Mouse (Mus musculus): ENCODE results near the gene Npas3.

Npas3 gene

GRCm38 (mm10) chr12:53722156-53722555, 473.7 kb downstream of the Npas3 start:
- no peak for DNase-seq

- DNase-seq, result no peak
These were observed 474.5 kb downstream of the Npas3 start for GRCm38 (mm10) chr12:53722718-53723698.

DNA sequence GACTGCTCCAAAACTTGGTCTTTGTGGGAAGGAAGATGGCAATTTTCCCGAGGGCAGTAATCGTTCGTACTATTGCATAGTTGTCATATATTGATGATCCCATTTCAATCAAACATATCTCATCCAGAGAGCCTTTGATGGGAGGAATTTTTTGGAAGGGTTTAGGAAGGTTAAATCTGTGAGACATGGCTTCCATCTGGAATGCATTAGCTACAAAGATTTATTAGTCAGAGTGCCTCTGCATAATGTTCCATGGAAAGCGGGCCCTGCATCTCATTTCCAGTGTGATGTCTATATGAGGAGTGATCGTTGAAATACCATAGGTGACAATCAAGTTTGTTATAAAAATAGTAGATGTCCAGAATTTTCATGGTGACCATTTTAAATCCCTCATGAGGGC, 480.8 kb downstream of the Npas3 start:
- DNase-seq, result no peak

DNA sequence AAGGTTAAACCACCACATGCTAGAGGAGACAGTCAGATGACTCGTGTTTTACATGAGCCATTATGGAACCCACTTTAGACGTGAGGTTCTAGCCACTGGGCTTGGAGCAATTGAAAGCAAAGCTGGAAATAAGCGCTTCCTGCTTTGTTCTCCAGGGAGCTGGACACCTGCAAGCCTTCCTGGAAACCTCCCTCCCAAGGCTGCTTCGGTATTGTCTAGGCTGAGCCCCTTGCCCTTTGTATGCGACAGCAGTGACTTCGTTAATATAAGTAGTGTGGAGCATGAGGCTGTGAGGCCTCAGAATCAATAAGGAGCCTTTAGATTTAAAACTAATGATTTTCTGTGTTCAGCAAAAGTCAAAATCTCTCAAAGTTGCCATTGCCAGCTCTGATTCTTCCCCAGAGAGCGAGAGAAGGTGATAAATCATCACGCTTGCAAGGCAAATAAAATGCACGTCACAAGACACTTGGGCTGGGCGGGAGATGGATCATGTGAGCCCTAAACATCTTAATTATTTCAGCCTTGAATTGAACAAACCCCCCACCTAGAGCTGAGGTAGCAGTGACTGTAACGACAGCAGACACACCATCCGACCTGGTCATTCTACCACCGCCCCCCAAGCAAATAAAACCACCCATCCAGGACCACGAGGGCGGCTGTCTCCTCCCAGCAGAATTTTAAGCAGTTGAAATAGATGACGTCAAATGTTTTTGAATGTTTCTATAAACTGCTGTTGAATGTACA, 490.2 kb downstream of the Npas3 start:
- DNase-seq, result no peak

DNA sequence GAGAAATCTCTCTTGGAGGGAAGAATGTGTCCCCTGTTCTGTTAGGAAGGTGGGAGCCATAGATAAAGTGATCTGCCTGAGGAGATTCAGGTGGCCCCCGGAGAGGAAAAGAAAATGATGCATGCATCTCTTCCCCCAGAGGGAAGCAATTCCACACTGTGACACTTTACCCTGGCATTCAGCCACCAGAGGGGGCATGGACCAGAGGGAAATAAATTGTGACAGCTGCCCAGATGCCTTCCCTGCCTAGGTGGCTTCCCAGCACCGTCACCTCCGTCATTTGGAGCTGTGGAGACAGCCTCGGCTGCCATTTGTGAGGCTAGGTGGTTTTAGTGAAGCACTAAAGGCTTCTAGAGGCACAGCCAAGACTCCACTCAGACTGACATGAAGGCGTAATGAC, 498.2 kb downstream of the Npas3 start:
- DNase-seq, result no peak

DNA sequence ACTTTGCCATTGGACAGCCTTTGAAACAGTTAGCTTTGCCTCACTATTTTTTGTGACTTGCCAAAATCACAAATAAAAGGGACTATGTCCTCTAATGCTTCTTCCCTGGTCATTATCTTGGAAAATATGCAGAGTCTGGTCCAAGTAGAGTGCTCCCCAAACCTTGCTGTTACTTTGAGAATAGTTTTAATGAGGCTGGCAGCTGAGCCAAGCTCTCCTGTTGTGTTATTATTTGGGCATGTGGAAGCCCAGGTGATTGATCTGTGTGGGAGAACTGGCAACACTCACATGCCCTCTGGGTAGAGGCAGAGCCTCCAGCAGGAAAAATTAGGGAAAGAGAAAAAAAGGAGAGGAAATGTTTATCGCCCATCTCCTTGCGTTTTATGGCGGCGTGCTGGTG, 500.9 kb downstream of the Npas3 start:
- no peak for DNase-seq

DNA sequence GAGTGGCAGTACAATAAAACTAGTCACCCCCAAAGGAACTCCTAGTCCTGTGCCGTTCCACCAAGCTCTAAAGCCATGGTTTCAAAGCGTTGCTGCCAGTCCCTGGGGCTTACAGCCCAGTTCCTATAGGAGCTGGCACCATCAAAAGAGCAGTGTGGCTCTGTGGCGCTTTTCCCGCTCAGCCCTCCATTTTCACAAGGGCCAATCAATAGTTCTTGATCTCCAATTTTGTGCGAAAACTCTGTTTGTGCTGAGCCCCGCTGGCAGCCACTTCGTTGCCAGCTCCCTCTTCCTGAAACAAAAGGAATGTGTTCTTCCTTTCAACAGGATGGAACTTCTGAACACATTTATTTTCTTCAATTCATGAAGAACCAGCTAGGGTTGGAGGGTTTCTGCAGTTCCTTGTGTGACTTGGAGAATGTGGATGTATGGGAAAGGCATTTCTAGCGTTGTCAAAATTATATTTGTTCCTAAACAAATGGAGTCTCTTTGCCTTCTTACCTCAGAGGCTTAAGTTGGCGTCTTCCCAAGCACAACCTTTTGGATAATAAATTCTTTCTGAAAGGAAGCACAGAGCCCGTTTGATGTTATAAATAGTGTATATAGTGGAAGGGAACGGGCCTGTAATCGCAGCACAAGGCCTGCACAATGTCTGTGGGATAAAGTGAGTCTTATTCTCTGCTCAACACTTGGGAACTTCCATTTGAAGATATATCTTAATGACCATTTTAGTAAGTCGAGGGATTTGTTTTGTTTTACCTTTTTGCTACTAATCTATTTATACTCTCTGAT, 504.0 kb downstream of the Npas3 start:
- no peak for DNase-seq

DNA sequence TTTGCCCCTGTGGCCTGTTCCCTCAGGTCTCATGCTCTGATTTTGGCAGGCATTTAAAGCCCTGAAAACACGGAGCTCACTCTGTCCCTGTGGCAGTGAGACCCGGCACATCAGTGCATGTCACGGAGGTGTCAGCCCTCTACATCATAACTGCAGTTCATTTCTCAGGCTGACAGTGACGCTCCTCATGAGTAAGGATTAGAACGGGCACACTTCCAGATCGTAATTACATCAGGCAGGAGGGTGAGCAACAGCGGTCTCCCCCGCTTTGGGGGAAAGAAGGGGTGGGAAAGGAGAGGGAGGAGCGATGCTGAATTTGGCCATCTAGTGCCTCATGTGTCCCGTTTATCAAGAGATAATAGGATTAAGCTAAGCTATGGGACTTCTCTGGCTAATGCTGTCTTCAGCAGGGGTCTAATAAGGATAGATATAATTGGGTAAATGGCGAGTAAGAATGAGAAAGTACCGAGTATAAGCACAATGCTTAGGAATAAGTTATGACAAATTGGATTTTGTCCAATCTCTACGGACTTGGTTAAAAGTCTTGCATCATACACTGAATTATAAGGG, 505.0 kb downstream of the Npas3 start:
- no peak for DNase-seq

- DNase-seq, result no peak
These were observed 505.8 kb downstream of the Npas3 start for GRCm38 (mm10) chr12:53754236-53754635.

GRCm38 (mm10) chr12:53757631-53758030, 509.2 kb downstream of the Npas3 start:
- DNase-seq, result no peak

- DNase-seq, result no peak
These were observed 509.9 kb downstream of the Npas3 start for GRCm38 (mm10) chr12:53758356-53758755.

DNA sequence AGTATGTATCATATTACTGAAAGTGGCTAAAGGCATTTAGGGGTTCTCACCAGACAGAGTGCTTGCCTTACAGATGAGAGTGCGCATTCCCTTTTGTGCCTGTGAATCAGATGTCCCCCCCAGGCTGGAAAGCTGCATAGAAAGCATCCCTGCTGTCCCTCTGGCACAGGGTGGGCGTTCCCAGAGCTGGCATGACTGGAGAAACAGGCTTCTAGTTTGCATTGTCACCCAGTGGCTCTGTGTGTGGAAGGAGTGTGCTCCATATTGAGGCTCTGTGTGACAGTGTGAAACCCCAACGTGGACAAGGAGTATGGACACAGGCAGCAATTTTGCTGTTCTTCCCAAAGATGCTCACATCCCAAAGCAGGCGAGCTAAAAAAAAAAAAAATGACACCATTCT, 515.7 kb downstream of the Npas3 start:
- DNase-seq, result no peak

DNA sequence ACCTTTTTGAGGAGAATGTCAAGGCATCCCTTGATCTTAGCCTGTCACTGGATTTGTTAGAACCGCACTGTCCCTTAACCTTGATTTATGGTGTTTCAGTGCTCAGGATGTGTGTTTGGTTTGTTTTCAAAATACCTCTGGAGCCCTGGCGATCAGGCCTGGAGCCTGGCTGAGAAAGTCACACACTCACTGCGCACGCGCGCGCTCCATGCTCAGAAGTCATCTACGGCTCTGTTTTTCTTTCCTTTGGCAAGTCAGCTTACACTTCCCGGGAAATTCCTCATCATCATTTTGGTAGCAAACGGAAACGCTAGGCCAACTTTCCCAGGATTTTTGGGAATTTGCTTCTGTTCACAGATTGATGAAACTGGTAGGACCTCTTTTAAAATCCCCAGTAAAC, 519.9 kb downstream of the Npas3 start:
- DNase-seq, result peak; percentile 37

DNA sequence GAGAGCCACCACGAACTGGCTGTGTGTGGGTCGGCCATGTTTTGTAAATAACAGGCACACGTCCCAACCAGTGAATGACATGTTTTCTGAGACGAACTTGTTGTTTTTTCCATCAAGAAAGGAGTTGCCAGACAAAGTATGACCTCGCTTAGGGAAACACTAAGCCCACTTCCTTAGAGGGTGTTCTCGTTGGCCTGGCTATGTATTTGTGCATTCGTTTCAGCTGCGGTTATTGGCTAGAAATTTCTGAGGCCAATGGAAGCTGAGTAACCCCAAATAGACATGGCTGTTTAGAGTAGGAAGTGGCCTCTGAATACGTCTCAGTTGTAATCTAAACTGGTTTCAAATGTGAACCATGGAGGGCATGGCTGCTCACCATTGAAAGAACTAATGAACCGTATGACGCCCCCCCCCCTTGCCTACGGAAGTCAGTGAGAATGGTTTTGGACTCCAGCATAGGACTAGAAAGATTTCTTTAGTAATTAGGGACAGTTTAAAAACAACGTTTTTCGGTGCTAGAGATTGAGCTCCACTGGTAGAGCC, 523.0 kb downstream of the Npas3 start:
- no peak for DNase-seq

DNA sequence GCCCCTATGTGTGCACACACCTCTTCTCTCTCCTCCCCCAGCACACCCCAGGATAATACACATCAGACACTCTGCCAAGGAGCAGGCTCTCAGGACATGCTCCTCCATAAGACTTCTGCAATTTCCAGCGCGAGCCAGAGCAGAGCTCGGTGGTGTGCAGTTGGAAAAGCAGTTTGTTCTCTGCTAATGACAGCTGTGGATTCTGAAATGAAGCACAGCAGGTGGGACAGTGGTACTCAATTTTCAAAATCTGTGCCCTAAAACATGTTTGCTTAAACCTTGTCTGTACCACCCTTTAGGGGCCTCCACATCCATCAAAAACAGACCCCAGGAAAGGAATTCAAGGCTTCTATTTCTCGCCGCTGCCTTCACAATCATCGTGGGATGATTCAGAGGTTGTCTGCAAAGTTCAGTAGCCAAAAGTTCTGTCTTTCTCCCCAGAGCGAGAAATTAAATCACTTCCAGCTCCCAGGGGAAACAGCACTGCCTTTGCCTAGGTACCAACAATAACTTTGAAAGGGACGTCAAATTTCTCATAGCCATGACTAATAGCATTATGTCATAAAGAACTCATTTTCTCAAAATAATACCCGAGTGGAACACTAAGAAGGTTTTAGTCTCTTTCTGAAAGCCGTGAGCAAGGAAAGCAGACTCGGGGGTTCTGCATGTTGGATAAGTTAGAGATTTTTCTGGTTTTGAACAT, 533.5 kb downstream of the Npas3 start:
- no peak for DNase-seq

- DNase-seq, result no peak
These were observed 541.0 kb downstream of the Npas3 start for GRCm38 (mm10) chr12:53789501-53789900.

GRCm38 (mm10) chr12:53794718-53795400, 546.4 kb downstream of the Npas3 start:
- no peak for DNase-seq

DNA sequence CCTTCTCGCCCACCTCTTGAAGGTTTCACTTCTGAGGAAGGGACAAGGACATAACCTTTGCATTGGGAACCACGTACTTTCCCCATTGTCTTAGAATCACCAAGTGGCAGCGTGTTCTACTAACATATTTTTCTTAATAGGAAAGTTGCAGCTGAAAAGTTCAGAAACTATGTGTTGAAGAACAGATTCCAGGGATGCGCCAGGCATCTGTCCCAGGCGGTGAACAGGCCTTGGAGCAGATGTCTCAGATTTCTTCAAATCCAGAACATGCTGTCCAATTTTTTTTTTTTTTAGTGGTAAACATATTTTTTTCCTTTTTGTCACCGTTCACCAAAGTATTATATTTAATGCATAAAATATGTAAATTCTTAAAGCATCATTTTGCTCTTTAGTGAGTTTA, 553.4 kb downstream of the Npas3 start:
- DNase-seq, result no peak

DNA sequence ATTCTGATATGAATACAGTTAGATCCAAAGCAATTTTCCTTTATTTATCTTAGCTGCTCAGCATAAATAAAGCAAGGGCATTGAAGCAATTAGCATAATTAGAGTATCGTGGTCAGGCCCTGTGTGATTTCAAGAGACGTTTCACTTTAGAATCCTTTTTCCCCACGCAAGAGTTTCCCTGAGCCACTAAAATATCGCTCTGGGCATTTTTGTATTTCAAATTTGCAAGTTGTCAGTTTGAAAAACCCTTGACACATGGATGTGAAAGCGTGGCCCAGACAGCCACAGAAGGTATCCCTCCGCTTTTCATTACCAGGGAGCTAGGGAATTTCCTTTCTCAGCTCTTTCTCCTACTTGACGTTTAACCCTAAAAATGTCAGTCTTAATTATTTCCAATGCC, 553.9 kb downstream of the Npas3 start:
- no peak for DNase-seq

DNA sequence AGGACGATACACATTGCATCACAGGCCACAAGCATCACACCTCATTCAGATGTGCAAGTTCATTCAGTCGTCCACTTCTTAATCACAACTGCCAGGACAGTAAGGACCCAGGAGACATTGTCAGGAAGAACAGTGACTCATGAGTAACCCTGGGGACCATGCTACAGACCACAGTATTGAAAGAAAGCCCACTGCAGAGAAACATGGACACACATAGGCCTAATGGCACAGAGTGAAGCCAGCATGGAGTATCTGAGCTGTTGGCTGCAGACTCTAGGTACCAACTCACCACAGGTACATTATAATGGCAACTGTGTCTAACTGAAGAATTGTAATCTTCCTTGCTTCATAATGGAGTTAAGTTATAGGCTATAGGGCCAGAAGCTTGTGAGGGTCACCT, 561.6 kb downstream of the Npas3 start:
- no peak for DNase-seq

- DNase-seq, result no peak
These were observed 565.8 kb downstream of the Npas3 start for GRCm38 (mm10) chr12:53814291-53814690.
